Mouse (Mus musculus): ENCODE results near the gene Otx1. TPM values are rescaled to one million over a fixed set of nuclear protein-coding genes. Genes with fewer than 3 reads are reported as not detected.

The Otx1 gene
- total and polyA plus RNA-seq, 3 experiments: not detected

DNA sequence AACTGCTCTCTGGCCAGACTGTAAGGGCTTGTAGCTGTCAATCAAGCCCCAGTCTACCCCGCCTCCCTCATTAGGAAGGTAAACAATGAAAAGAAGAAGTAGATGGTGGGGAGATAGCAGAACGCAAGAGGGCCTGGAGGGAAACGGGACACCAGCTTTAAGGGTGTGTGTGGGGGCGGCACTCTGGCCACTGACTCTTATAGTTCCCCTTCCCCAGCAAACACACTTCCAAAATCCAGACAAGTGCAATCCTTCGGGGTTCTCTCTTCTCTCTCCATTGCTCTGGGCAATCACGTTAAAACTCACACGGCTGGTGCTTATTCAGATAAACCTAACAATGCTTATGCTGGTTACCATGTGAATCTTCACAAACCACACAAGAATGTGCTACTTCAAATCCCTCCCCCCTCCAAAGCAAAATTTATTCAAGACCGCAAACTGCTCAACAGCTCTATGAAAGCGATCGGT is 5.5 kb upstream of the Otx1 start:
- DNase-seq (ENCODE audit: low read depth, low spot score): peak; percentile 87
- Histone ChIP-seq H3K27ac (ENCODE audit: control insufficient read depth, low read depth, low read length) (no peak overlapping the region), H3K4me1 (ENCODE audit: control insufficient read depth in 1 of 2, insufficient read depth in 2 of 2, low read length in 2 of 2) (peaks cover 0 to 15% of the 10 kb centered on the region in 2 experiments; a peak in 3 of 4 replicates), H3K36me3 (ENCODE audit: control insufficient read depth in 1 of 2, insufficient read depth in 2 of 2, low read length in 2 of 2) (peaks cover 0 to 9% of the 10 kb centered on the region in 2 experiments; a peak in 2 of 4 replicates), H3K9ac (ENCODE audit: control insufficient read depth, low read depth, low read length, poor library complexity, severe bottlenecking) (no peak overlapping the region), H3K79me2 (ENCODE audit: control insufficient read depth, insufficient read depth, low read length, poor library complexity) (no peaks in the 10 kb centered on the region), H3K9me3 (replicated peaks; ENCODE audit: insufficient read depth, low read length) (no peaks in the 10 kb centered on the region), H3K4me3 (ENCODE audit: control insufficient read depth in 1 of 2, insufficient read depth in 1 of 2, low read depth in 2 of 2, low read length in 2 of 2) (no peak overlapping the region), H3K27me3 (ENCODE audit: control insufficient read depth in 1 of 2, insufficient read depth in 2 of 2, low read length in 2 of 2) (no peaks in the 10 kb centered on the region)
- TF ChIP-seq GATA1 (IDR thresholded peaks at IDR 0.05; ENCODE audit: low read depth, low read length) (peak; percentile 83), RCOR1 (IDR thresholded peaks at IDR 0.05; ENCODE audit: low read depth, low read length) (0 out of 2 replicates have a peak, but pooled peaks have one; percentile 11), ETS1 (IDR thresholded peaks at IDR 0.05; ENCODE audit: low read depth, low read length) (peak; percentile 42; the same call in 1 of the 2 replicates), EP300 (IDR thresholded peaks at IDR 0.05; ENCODE audit: low read depth in 1 of 2, low read length in 2 of 2) (peak in 1 of 2 experiments; percentile 64; a peak in 1 of 4 replicates), SIN3A (IDR thresholded peaks at IDR 0.05; ENCODE audit: low read length) (0 out of 2 replicates have a peak, but pooled peaks have one; percentile 31), MEF2A (IDR thresholded peaks at IDR 0.05; ENCODE audit: extremely low read depth, insufficient replicate concordance, low read depth, low read length, poor library complexity, severe bottlenecking) (no peak), HCFC1 (IDR thresholded peaks at IDR 0.05; ENCODE audit: low read depth, low read length) (no peak)

DNA sequence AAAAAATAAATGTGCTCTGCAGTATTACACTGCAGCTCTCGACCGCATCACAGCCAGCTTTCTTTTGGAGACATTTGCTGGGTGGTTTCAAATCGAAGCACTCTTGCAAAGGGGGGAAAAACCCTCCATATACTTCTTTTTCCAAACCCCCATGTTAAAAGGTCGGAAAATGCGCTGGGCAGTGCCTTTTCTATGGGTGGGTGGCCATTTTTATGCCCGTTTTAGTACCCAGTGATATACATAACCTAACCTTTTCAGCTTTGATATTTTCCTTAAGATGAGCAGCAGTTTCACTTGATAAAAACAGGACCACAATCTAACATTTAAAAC is 5.0 kb upstream of the Otx1 start:
- TF ChIP-seq ETS1 (IDR thresholded peaks at IDR 0.05; ENCODE audit: low read depth, low read length): no peak
- no peak for TF ChIP-seq GATA1 (IDR thresholded peaks at IDR 0.05; ENCODE audit: low read depth, low read length)
- TF ChIP-seq JUND (IDR thresholded peaks at IDR 0.05; ENCODE audit: low read depth, low read length): no peak
- no peak for TF ChIP-seq ZMIZ1 (IDR thresholded peaks at IDR 0.05; ENCODE audit: low read depth, low read length)
- TF ChIP-seq NELFE (IDR thresholded peaks at IDR 0.05; ENCODE audit: low read depth, low read length): no peak
- Histone ChIP-seq H3K27me3 (ENCODE audit: control insufficient read depth in 1 of 2, insufficient read depth in 2 of 2, low read length in 2 of 2) (no peaks in the 10 kb centered on the region), H3K9ac (ENCODE audit: control insufficient read depth, low read depth, low read length, poor library complexity, severe bottlenecking) (no peak overlapping the region), H3K27ac (ENCODE audit: control insufficient read depth, low read depth, low read length) (no peak overlapping the region), H3K79me2 (ENCODE audit: control insufficient read depth, insufficient read depth, low read length, poor library complexity) (no peaks in the 10 kb centered on the region), H3K36me3 (ENCODE audit: control insufficient read depth in 1 of 2, insufficient read depth in 2 of 2, low read length in 2 of 2) (peaks cover 0 to 9% of the 10 kb centered on the region in 2 experiments; a peak in 2 of 4 replicates), H3K4me1 (ENCODE audit: control insufficient read depth in 1 of 2, insufficient read depth in 2 of 2, low read length in 2 of 2) (peaks cover 0 to 15% of the 10 kb centered on the region in 2 experiments; a peak in 3 of 4 replicates), H3K4me3 (ENCODE audit: control insufficient read depth in 1 of 2, insufficient read depth in 1 of 2, low read depth in 2 of 2, low read length in 2 of 2) (no peak overlapping the region), H3K9me3 (replicated peaks; ENCODE audit: insufficient read depth, low read length) (no peaks in the 10 kb centered on the region)
- DNase-seq (ENCODE audit: low read depth, low spot score): no peak

DNA sequence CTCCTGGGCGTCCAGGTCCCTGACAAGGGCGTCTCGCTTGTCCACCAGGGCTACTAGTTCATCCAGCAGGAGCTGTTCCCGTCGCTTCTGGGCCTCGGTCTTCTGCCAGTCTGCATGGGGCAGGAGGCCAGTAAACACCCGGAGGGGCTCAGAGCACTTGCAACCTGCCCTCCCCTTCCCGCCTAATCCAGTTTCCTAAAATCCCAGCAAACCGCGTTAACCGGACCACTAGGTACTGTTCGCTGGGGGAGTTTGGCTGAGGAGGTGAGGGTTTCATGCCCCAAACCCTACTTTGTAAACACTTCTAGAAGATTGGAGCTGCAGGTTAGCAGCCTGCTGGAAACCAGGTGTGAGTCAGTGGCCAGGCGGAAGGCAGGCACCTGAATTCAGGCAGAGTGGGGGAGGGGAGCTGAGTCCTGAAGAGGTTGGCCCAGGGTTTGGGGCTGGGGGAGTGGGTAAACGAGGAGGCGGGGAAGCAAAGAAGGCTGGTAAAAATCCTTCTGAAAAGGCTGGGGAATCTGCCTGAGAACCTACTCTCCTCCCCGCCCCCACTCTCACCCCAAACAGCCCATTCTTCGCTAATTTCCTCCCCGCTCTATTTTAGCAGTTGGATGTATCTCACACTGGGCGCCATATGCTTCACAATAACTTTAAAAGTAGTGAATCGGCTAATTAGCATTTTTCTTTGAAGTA is 4.5 kb upstream of the Otx1 start:
- Histone ChIP-seq H3K27ac (ENCODE audit: control insufficient read depth, low read depth, low read length) (no peak overlapping the region), H3K4me1 (ENCODE audit: control insufficient read depth in 1 of 2, insufficient read depth in 2 of 2, low read length in 2 of 2) (peaks cover 0 to 15% of the 10 kb centered on the region in 2 experiments; a peak in 3 of 4 replicates), H3K36me3 (ENCODE audit: control insufficient read depth in 1 of 2, insufficient read depth in 2 of 2, low read length in 2 of 2) (peaks cover 0 to 9% of the 10 kb centered on the region in 2 experiments; a peak in 2 of 4 replicates), H3K9me3 (replicated peaks; ENCODE audit: insufficient read depth, low read length) (no peaks in the 10 kb centered on the region), H3K27me3 (ENCODE audit: control insufficient read depth in 1 of 2, insufficient read depth in 2 of 2, low read length in 2 of 2) (no peaks in the 10 kb centered on the region), H3K4me3 (ENCODE audit: control insufficient read depth in 1 of 2, insufficient read depth in 1 of 2, low read depth in 2 of 2, low read length in 2 of 2) (no peak overlapping the region), H3K79me2 (ENCODE audit: control insufficient read depth, insufficient read depth, low read length, poor library complexity) (no peaks in the 10 kb centered on the region), H3K9ac (ENCODE audit: control insufficient read depth, low read depth, low read length, poor library complexity, severe bottlenecking) (no peak overlapping the region)
- DNase-seq (ENCODE audit: low read depth, low spot score): no peak
- TF ChIP-seq MYB (IDR thresholded peaks at IDR 0.05; ENCODE audit: low read depth, low read length) (no peak), POLR2AphosphoS5 (IDR thresholded peaks at IDR 0.05; ENCODE audit: borderline replicate concordance, low read depth, low read length) (no peak), EP300 (IDR thresholded peaks at IDR 0.05; ENCODE audit: low read depth in 1 of 2, low read length in 2 of 2) (no peak), ZNF384 (IDR thresholded peaks at IDR 0.05; ENCODE audit: low read depth, low read length) (no peak), NRF1 (IDR thresholded peaks at IDR 0.05; ENCODE audit: insufficient read depth, low read depth, low read length, poor library complexity, severe bottlenecking) (no peak), MEF2A (IDR thresholded peaks at IDR 0.05; ENCODE audit: extremely low read depth, insufficient replicate concordance, low read depth, low read length, poor library complexity, severe bottlenecking) (no peak), RAD21 (IDR thresholded peaks at IDR 0.05; ENCODE audit: low read depth, low read length) (no peak), BHLHE40 (IDR thresholded peaks at IDR 0.05; ENCODE audit: borderline replicate concordance, low read depth, low read length) (no peak), RCOR1 (IDR thresholded peaks at IDR 0.05; ENCODE audit: low read depth, low read length) (no peak), HCFC1 (IDR thresholded peaks at IDR 0.05; ENCODE audit: low read depth, low read length) (no peak), ETS1 (IDR thresholded peaks at IDR 0.05; ENCODE audit: low read depth, low read length) (no peak), CTCF (IDR thresholded peaks at IDR 0.05 in 2 of 3, conservative IDR thresholded peaks at IDR 0.05 in 1 of 3; ENCODE audit: control insufficient read depth in 1 of 3, insufficient read depth in 1 of 3, low read depth in 2 of 3, low read length in 3 of 3, poor library complexity in 1 of 3, severe bottlenecking in 1 of 3) (no peak), TAL1 (IDR thresholded peaks at IDR 0.05; ENCODE audit: low read length) (no peak), CHD2 (IDR thresholded peaks at IDR 0.05; ENCODE audit: low read length) (no peak), ZKSCAN1 (IDR thresholded peaks at IDR 0.05; ENCODE audit: low read depth, low read length) (no peak), ZMIZ1 (IDR thresholded peaks at IDR 0.05; ENCODE audit: low read depth, low read length) (no peak), MAX (IDR thresholded peaks at IDR 0.05; ENCODE audit: low read length) (no peak), MXI1 (IDR thresholded peaks at IDR 0.05; ENCODE audit: low read depth, low read length) (no peak), JUND (IDR thresholded peaks at IDR 0.05; ENCODE audit: low read depth, low read length) (no peak)
